Mouse (Mus musculus) layer of hippocampus, adult 2 months (tissue): ENCODE measurements at regions not wholly inside any gene's neighbourhood (a gene's known extent, or its start where the extent isn't known, plus 50 kb on each side); places are given as distances from the start of the nearest gene placed in this dataset.
A peak's percentile ranks its signal among the peaks of the same experiment; 100 is the strongest.
"Not testable (repeated sequence)": the region's sequence is repeated elsewhere in the genome, so short reads cannot be mapped to it uniquely, and the experiment has no call there.

ENCODE experiments used
- DNase-seq, 2 experiments: peaks; one replicate each; pipeline ENCODE4 v3.0.0; 2022; ENCODE audit warnings: low spot score in 2 of 2
- H3K27ac ChIP-seq: fragments of 200-600 bp; 2 replicates; pipeline ENCODE4 v1.8.1; 2022
- H3K4me3 ChIP-seq: fragments of 200-600 bp; 2 replicates; pipeline ENCODE4 v1.8.1; 2022; ENCODE audit warnings: mild to moderate bottlenecking
- CTCF ChIP-seq: fragments of 200-600 bp; conservative IDR thresholded peaks from 2 replicates; pipeline ENCODE4 v1.8.1; 2022; ENCODE audit warnings: antibody characterized with exemption, mild to moderate bottlenecking, moderate library complexity

DNA sequence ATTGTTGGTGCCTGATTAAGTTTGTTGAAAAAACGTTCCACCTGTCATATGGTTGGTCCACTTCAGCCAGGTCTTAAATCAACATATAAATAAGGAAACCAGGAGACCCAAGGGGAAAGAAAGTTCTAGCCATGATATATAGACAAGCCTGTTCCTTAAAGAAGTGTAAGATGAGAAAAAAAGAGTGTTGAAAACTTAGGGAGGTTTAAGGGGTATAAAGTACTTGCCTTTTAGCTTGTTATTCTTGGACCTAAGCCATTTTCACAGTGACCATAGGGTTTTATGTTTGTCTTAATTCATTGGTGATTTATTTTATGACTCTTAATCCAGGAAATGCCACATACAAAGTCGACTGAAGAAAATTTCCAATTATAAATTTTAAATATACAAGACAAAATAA, 602.9 kb upstream of the Marcks start:
- no peak for DNase-seq
- no peak for TF ChIP-seq CTCF
- Histone ChIP-seq H3K4me3 (no peak overlapping the region), H3K27ac (no peak overlapping the region)

GRCm38 (mm10) chr10:37739024-37739423, 600.3 kb upstream of the Marcks start:
- TF ChIP-seq CTCF: no peak
- H3K4me3 ChIP-seq: no peak overlapping the region
- DNase-seq: no peak
- H3K27ac ChIP-seq: no peak overlapping the region

- H3K27ac ChIP-seq: no peak overlapping the region
- H3K4me3 ChIP-seq: no peak overlapping the region
- no peak for DNase-seq
- TF ChIP-seq CTCF: no peak
Observed at GRCm38 (mm10) chr10:37725609-37726008, 586.9 kb upstream of the Marcks start.

DNA sequence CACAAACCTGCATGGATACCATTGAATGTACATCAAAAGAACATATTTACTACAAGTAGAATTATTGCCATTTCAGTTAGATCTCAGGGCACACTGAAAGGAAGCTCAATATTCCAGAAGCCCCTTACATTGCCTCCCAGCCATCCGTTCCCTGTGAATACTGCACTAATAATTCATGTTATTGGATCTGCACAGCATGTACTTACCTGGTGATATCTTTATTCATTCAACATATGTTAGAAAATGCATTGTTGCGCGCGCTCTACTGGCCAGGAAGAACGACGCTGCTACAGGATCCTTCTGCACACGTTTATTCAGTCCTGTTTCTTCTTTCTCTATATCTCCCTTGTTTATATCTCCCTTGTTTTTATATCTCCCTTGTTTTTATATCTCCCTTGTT, 586.3 kb upstream of the Marcks start:
- H3K4me3 ChIP-seq, H3K27ac ChIP-seq, DNase-seq: not testable (repeated sequence)

GRCm38 (mm10) chr10:37720748-37721147, 582.0 kb upstream of the Marcks start:
- DNase-seq: no peak
- Histone ChIP-seq H3K4me3 (no peak overlapping the region), H3K27ac (no peak overlapping the region)
- TF ChIP-seq CTCF: no peak

DNA sequence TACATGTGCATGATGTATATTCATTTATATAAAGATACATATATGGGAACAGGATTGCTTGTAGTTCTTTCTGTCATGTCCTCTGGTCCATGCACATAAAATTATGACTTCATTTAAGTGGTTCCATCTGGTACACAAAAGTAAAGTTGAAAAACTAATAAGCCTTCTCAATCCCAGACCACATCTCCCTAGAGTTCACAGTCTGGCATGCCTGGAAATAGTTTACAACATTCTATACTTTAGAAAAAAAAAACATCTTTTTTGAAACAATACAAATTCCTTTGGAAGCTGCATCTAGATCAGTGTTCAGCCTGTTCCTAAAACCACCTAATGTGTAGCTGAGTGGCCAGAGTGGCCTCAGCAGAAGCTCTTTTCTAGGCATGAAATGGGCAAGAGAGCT, 578.2 kb upstream of the Marcks start:
- Histone ChIP-seq H3K4me3 (no peak overlapping the region), H3K27ac (no peak overlapping the region)
- TF ChIP-seq CTCF: no peak
- no peak for DNase-seq

GRCm38 (mm10) chr10:37711459-37711858, 572.7 kb upstream of the Marcks start:
- Histone ChIP-seq H3K27ac (no peak overlapping the region), H3K4me3 (no peak overlapping the region)
- TF ChIP-seq CTCF: no peak
- DNase-seq: no peak

GRCm38 (mm10) chr10:37694041-37694690, 555.4 kb upstream of the Marcks start:
- DNase-seq: peak; percentile 7 to 34
- Histone ChIP-seq H3K4me3 (no peak overlapping the region), H3K27ac (no peak overlapping the region)
- TF ChIP-seq CTCF: no peak

DNA sequence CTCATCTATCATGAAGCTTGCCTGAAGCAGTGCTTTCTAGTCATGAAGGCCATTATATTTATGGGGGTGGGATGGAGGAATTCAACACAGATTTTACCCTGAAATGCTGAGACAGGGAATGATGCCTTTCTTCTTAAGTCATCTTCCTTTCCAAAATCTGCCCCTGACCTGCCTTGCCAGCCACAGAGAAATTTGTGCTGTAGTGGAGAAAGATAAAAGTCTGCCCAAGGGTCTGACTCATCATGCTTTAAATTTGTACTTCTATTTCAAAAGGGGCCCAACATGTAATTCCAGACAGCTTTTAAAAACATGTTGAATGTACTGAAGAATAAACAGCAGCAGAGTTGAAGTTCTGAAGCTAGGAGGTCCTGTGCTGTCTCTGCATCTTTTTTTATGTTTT, 554.1 kb upstream of the Marcks start:
- H3K4me3 ChIP-seq: no peak overlapping the region
- DNase-seq: no peak
- no peak overlapping the region for H3K27ac ChIP-seq
- no peak for TF ChIP-seq CTCF

GRCm38 (mm10) chr10:37691939-37692338, 553.2 kb upstream of the Marcks start:
- no peak for TF ChIP-seq CTCF
- DNase-seq: peak; percentile 21 to 56
- H3K27ac ChIP-seq: peak overlapping the region; percentile 67; the same call in 1 of the 2 replicates
- H3K4me3 ChIP-seq: no peak overlapping the region

DNA sequence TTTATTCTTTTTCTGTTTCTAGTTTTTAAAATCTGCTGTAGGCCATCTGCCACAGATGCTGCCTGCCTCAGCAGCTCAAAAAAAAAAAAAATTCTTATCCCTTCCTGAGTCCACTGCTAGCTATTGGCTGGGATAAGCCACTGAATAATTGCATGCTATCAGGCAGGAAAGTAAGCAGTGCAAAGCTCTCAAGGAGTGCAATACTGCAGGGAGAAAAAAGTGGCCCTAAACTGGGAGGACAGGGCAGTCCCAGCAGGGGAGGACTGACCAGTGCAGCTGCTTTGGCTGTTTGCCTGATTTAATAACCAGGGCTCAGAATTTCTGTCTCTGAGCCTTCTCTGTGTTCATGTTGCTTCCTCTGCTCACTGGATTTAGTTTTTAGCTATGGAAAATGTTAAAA, 544.4 kb upstream of the Marcks start:
- H3K27ac ChIP-seq: peak overlapping the region; percentile 23; the same call in 1 of the 2 replicates
- no peak overlapping the region for H3K4me3 ChIP-seq
- no peak for DNase-seq
- TF ChIP-seq CTCF: no peak

GRCm38 (mm10) chr10:37680601-37681000, 541.9 kb upstream of the Marcks start:
- TF ChIP-seq CTCF: no peak
- no peak overlapping the region for H3K27ac ChIP-seq
- no peak for DNase-seq
- no peak overlapping the region for H3K4me3 ChIP-seq

DNA sequence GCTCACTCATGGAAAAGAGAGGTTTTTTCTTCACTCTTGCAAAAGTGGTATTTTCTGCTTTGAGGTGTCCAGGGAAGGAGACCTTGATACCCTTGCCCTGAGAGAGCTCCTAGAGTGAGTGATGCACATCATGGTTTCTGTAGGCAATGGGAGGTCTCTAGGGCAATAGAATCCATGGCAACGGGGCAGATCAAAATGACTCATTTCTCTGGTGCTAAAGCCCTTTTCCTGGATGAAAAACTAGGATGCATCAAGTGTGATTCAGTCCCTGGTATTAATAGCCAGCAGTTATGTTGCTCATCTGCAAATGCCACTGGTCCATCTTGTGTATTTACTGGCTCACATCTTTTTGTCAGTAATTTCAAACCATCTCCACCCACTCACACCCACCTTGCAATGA, 539.1 kb upstream of the Marcks start:
- DNase-seq: no peak
- TF ChIP-seq CTCF: no peak
- no peak overlapping the region for H3K27ac ChIP-seq
- H3K4me3 ChIP-seq: no peak overlapping the region

GRCm38 (mm10) chr10:37668827-37669226, 530.1 kb upstream of the Marcks start:
- Histone ChIP-seq H3K27ac (no peak overlapping the region), H3K4me3 (no peak overlapping the region)
- no peak for TF ChIP-seq CTCF
- DNase-seq: no peak

DNA sequence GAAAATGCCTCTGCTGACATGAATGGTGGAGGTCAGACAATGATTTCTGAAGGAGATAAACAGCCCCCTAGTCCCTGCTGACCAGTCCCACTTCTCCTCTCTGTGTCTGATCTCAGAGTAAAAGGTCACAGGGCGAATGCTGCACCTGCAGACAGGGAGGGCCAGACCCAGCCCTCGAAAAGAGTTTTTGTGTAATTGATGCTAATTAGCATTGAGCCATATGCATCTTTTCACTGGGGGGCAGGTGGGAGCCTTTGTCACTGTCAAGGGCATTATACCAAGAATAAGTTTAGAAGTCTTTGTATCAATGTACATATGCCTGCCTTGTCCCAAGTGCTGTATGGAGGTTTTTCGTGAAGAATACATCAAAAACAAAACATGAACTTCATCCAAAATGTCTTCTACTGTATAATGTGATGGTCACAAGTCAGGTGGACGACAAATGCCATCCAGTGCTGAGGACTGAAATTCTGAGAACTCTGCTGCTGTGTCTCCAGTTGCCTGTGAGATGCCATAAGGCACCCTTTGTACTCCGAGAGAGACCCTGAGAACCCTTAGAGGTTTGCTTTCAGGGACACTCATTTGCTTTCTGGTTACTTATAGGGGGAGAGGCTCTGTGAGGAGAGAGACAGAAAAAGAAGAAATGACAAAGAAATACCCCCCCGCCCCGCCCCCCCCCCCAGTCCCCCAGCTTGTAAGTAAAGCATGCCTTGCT, 528.5 kb upstream of the Marcks start:
- DNase-seq: no peak
- no peak overlapping the region for H3K27ac ChIP-seq
- H3K4me3 ChIP-seq: no peak overlapping the region
- no peak for TF ChIP-seq CTCF
